Mouse (Mus musculus) gastrocnemius, postnatal 10 days (tissue): Measurements from ENCODE around the gene Chml. TPM values are rescaled to one million over a fixed set of nuclear protein-coding genes. Genes with fewer than 3 reads are reported as not detected.

ENCODE experiments used
- DNase-seq: peaks from one replicate; pipeline ENCODE4 v3.0.0; 2021; ENCODE audit warnings: mixed read lengths
- long read RNA-seq, 2 experiments: library from polyadenylated mRNA; stranded (forward); transcript quantifications; one replicate each; pipeline ENCODE4 v2.0.0; 2021
- total RNA-seq, 2 experiments: library from RNA; stranded (reverse); gene quantifications; 2 replicates each; pipeline ENCODE4 v1.2.3; 2021

Chml gene
- total RNA-seq, result 1 to 10 TPM; 4.1 to 5.9 TPM
- long read RNA-seq, experiment 1, partial matches to known transcripts, result 0 of 1 reads
- long read RNA-seq, experiment 1, other reads (novel, unspliced or antisense), result 0 of 1 reads
- long read RNA-seq, experiment 2, partial matches to known transcripts, result 0 of 3 reads
- long read RNA-seq, experiment 2, other reads (novel, unspliced or antisense), result 3 of 3 reads

GRCm38 (mm10) chr1:175692246-175692996 is at the start of gene Chml, which contains the start of gene Opn3:
Gene Chml (minus strand): TSS chr1:175692901.
Gene Opn3 (minus strand): TSS chr1:175692776.
- peak; percentile 97 for DNase-seq

- no peak for DNase-seq
Observed at GRCm38 (mm10) chr1:175725771-175726170, 33.1 kb upstream of the Chml start.

- DNase-seq, result no peak
Observed at GRCm38 (mm10) chr1:175716832-175717231, 24.1 kb upstream of the Chml start.

GRCm38 (mm10) chr1:175712338-175712909 is 19.7 kb upstream of the Chml start:
- peak; percentile 16 for DNase-seq

GRCm38 (mm10) chr1:175708013-175708412 is 15.3 kb upstream of the Chml start:
- no peak for DNase-seq

- DNase-seq, result no peak
Observed at GRCm38 (mm10) chr1:175707599-175707998, 14.9 kb upstream of the Chml start.

- DNase-seq, result no peak
Observed at GRCm38 (mm10) chr1:175701145-175701544, 8.4 kb upstream of the Chml start.

GRCm38 (mm10) chr1:175699796-175700195 is 7.1 kb upstream of the Chml start:
- no peak for DNase-seq

- DNase-seq, result no peak
Observed at GRCm38 (mm10) chr1:175699375-175699774, 6.7 kb upstream of the Chml start.

- no peak for DNase-seq
Observed at GRCm38 (mm10) chr1:175698293-175698692, 5.6 kb upstream of the Chml start, which contains the start of gene Wdr64. Gene Wdr64 (plus strand): TSS chr1:175698593.

GRCm38 (mm10) chr1:175693429-175693960 is 794 bp upstream of the Chml start:
- no peak for DNase-seq

- no peak for DNase-seq
Observed at GRCm38 (mm10) chr1:175692997-175693361, 278 bp upstream of the Chml start.

GRCm38 (mm10) chr1:175691686-175692245 is 935 bp downstream of the Chml start:
- DNase-seq, result no peak

GRCm38 (mm10) chr1:175680995-175681394 is 11.7 kb downstream of the Chml start:
- DNase-seq, result no peak

- DNase-seq, result no peak
Observed at GRCm38 (mm10) chr1:175677459-175677858, 15.2 kb downstream of the Chml start.

- DNase-seq, result no peak
Observed at GRCm38 (mm10) chr1:175675116-175675515, 17.6 kb downstream of the Chml start.

- no peak for DNase-seq
Observed at GRCm38 (mm10) chr1:175673563-175674325, 19.0 kb downstream of the Chml start.

GRCm38 (mm10) chr1:175671626-175672025 is 21.1 kb downstream of the Chml start:
- no peak for DNase-seq

- DNase-seq, result no peak
Observed at GRCm38 (mm10) chr1:175670042-175670441, 22.7 kb downstream of the Chml start.

- no peak for DNase-seq
Observed at GRCm38 (mm10) chr1:175669456-175669855, 23.2 kb downstream of the Chml start.

GRCm38 (mm10) chr1:175668666-175669405 is 23.9 kb downstream of the Chml start:
- DNase-seq, result no peak
